Mouse (Mus musculus) thymus, postnatal 25 days (tissue): Measurements from ENCODE around the gene Rhobtb3.
"Not testable (repeated sequence)": the region's sequence is repeated elsewhere in the genome, so short reads cannot be mapped to it uniquely, and the experiment has no call there.

Experiments used
- DNase-seq: peaks from one replicate; pipeline ENCODE4 v3.0.0; 2022

The Rhobtb3 gene

DNA sequence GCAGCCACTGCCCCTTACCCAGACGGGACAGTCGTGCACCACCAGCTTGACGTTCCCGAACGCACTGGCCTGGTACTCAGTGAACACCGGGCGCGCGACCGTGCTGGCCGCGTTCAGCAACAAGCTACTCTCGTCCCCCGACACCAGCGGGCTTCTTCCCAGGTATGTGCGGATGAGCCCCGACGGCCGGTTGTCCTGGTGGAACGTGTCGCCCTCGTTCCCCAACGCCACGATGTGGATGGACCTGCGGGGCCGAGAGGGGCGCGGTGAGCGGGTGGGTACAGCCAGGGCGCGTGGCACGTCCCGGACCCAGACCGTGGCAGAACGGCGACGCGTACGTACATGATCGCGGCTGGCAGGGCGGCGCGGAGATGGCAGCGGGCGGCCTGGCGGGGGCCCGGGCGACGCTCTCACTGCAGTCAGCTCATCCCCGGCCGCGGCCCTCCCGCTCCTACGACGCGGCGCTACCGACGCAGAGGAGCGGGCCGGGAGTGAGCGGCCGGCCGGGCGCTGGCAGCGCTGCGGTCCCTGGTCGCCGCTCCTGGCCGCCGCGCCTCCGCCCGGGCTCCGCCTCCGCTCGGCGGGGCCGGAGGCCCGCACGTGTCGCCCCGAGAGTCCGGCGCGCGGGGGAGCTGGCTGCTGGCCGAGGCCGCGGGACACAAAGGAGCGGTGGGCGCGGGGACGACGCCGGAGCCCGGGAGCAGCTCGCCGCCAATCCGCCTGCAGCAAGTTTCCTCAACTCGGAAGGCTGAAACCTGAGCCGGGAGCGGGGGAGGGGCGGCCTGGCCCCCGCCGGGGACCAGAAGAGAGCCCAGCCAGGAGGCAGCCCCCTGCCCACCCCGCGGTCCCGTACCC, at the start of gene Rhobtb3:
Gene Rhobtb3, minus strand, starts transcription at position 737 of the 855 bp plus-strand sequence.
- peak; percentile 37 for DNase-seq

DNA sequence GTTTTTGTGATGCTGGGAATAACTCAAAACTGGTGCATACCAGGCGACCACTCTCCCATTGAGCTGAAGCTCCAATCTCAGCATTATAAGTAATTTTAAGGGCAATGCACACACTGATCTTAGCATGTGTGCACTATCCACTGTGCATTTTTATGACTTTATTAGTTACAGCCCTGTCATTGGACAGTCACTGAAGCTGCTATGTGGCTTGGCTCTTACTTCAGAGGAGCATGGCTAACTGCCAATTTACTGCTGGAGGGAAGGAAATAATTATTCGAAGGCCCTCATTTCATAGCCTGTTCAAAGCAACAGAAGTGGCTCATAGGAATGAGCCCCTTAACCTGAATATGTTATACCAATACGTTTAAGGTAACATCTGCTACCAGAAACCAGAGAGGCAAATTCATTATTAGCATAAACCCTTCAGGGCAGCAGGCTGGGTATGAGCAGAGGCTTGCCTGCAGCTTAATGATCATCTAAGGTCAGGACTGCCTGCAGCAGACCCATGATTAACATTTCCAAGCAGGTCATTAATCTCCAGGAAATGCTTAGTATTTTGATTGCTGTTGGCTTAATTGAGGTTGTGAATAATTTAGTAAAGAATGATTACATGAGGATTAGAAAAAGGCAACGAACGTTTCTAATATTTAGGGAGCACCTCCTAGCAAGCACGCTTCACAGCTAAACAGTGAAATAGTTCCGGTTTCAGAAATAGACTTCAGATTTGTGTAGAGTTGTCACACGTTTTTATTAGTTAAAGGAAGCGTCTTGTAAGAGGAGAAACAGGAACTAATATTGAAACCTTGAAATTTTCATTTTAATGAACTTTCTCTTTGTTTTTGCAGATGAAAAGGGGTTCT, 48.7 kb upstream of the Rhobtb3 start:
- no peak for DNase-seq

DNA sequence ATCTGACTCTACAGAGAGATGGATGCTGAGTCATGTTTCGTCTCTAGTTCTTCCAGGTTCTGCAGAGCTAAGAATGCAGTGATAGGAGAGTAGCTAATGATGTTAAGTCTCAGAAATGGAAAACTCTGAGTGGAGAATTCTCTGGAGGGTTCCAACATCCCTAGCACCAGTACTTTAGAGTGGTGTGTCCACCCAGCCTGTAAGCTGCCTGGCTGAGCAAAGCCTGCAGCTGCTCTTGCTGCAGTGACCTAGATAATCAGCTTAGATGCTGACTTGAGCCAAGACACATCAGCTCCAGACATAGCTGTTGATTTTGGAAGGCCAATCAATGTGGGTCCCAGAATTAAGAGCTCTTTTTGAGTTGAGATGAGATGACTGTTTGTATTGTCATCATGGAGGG, 44.4 kb upstream of the Rhobtb3 start:
- DNase-seq = no peak

DNA sequence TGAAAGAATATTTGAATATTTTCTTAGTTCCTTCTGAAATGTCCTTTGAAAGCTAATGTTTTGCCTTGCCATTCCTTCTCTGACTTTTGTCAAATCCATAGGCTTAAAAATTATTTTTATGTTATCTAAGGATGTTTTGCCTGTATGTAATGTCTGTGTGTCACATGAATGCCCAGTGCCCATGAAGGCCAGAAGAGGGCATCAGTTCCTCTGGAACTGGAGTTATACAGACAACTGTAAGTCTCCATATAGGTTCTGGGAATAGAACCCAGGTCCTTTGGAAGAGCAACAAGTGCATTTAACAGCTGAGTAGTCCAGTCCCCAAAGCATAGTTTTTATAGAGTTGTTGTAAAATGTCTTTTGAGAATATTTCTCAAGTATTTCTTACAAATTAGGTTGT, 38.2 kb upstream of the Rhobtb3 start:
- DNase-seq = peak; percentile 22

DNA sequence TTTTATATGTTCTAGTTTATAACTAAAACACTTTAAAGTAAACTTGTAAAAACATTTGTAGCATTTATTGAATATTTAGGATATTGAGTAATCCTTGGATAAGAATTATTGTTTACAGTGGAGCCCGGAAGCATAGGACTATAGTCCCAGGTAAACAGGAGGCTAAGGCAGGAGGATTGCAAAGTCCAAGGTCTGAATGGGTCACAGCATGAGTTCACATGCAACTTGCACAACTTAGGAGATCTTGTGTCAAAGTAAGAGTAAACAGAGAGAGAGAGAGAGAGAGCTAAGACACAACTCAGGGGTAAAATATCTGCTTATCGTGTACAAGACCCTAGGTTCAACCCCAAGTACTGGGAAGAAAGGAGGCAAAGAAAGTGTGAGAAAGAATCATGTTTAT, 32.9 kb upstream of the Rhobtb3 start:
- no peak for DNase-seq

DNA sequence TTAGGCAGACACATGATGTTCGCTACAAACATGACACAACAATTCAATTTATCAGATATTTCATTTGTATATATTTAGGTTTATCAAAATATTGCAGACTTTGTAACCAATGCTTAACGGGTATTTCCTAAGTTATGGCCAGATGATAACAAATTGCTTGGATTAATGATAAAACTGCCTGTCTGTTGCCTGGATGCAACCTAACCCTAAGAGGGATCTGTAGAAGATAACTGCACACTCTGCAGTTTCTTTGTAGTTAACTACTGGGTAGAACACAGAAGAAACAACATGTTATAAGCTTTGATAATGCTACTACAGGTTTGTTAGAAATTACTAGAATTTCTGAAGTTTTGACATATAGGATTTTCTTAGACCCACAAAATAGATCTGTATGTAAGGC, 32.5 kb upstream of the Rhobtb3 start:
- no peak for DNase-seq

DNA sequence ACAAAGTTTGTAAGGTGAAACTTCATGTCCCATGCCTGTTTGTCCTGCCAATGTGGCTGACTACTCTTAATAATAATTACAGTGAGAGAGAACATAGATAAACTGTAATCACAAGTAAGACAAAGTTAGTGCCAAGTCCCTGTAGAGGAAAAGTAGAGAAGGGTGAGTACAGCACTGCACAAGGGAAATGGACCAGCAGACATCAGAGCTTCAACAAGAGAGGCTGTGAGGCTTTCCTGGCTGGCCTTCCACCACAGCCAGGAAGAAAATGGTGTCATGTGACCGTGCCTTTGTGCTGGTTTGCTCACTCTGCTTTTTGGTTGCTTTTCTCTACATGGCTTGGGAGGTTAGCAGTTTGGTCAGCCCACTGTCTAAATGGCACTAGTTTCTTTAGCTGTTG, 31.9 kb upstream of the Rhobtb3 start:
- DNase-seq = no peak

DNA sequence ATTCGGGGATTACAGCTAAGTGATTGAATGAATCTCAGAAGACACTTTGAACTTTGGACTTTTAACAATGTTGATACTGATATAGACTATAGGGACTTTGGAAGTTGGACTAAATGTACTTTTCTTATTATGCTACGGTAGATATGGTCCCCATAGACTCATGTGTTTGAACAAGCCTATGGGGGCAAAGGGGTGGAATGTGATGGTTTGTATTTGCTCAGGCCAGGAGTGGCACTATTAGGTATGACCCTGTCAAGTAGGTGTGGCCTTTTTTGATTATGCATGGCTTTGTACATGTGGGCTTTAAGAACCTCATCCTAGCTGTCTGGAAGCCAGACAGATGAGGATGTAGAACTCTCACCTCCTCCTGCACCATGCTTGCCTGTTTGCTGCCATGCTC, 30.8 kb upstream of the Rhobtb3 start:
- DNase-seq = no peak

DNA sequence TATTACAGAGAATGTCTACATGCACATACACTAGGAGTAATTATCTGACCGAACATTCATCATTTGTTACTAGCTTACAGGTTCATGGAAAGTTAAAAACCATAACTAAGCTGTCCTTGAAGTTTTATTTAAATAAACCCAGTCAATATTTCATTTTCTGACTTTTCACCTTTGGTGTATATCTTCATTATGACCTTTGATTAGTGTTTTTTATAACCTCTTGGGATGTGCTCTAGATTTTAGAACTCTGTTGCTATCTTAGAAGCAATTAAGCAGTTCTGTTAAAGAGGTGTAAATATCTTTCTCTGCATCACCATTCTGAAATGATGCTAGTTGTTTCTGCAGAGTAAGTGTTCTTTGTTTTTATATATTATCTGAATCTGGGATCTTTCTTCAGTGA, 23.1 kb upstream of the Rhobtb3 start, which contains the start of gene Spata9:
Gene Spata9, plus strand, starts transcription at position 301 of the 400 bp plus-strand sequence.
- DNase-seq = no peak

DNA sequence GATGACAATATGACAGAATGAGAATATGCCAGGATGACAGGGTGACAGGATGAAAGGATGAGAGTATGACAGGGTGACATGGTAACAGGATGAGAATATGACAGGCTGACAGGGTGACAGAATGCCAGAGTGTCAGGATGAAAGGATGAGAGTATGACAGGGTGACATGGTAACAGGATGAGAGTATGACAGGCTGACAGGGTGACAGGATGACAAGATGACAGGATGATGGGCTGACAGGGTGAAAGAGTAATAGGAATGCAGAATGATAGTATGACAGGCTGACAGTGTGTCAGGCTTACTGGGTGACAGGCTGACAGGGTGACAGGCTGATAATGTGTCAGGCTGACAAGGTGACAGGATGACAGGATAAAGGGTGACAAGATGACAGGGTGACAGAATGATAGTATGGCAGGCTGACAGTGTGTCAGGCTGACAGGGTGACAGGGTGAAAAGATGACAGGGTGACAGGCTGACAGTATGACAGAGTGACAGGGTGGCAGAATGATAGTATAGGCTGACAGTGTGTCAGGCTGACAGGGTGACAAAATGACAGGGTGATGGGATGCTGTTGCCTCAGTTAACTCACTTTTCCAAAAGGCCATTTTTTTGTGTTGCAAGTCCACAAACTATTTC, 11.8 kb upstream of the Rhobtb3 start:
- DNase-seq = no peak

DNA sequence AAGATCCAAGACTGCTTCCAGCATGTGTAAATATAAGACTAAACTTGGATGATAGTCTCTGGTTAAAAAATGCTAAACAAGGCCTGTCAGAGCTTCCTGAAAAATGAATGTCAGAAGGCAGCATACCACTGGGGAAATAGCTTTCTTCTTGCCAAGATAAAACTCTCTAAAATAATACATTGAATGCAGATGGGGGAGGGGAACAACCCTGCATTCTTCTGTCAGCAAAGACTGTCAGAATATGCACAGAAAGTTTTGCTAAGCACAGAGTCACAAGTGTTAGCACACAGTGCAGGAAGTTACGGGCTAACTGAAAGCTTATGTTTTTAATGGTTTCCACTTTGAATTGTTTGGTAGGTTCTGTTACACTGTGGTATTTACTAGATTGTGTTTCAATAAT, 6.6 kb upstream of the Rhobtb3 start:
- DNase-seq = no peak

DNA sequence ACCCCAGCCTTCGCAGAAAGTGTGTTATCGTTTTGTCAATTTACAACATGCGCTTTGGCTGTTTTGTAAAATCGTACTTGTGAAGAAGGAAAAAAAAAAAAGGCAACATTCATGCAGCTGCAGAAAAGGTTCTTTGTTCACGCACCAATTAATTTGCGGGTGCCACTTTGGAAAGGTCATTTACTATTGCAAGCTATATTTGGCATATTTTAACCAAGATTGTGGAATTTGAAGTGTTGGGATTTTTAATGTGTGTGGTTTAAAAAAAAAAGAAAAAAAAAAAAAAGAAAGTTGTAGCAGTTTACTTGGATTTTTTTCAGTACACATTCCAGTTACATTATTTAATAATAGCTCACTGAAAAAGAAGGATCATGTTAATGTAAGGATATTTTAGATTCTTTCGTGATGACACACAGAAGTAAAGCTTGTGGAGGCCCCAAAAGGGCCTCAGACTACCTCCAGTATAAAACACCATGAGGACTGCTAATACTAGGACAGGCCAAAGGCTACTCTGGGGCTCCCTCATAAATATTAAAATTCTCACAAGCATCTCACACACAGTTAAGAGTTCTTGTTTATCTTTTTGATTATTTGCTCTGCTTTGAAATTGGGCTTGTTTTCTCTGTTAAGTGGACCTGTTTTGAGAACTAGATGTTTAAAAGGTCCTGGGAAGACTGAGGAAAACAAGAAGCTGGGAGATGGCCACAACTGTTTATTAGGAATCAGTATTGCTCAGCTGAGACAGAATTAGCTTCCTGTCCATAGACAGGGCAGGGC, 507 bp upstream of the Rhobtb3 start:
- DNase-seq = no peak

DNA sequence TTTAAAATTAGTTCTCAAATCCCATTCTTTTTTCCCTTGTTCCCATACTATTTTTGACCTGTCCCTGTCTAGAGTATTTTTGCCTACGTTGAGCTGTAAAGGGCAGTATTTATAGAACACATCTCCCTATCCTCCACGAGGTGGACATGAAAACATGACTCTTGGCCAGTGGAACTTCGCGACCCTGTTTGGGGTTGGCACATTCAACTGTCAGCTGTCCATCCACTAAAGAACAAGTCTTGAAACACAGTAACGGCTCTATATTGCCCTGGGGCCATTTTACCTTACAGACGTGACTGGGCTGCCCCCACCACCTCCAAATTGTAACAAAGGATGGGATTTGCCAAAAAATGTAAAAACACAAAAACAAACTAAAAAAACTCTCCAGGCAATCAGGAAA, 994 bp downstream of the Rhobtb3 start:
- DNase-seq = no peak

DNA sequence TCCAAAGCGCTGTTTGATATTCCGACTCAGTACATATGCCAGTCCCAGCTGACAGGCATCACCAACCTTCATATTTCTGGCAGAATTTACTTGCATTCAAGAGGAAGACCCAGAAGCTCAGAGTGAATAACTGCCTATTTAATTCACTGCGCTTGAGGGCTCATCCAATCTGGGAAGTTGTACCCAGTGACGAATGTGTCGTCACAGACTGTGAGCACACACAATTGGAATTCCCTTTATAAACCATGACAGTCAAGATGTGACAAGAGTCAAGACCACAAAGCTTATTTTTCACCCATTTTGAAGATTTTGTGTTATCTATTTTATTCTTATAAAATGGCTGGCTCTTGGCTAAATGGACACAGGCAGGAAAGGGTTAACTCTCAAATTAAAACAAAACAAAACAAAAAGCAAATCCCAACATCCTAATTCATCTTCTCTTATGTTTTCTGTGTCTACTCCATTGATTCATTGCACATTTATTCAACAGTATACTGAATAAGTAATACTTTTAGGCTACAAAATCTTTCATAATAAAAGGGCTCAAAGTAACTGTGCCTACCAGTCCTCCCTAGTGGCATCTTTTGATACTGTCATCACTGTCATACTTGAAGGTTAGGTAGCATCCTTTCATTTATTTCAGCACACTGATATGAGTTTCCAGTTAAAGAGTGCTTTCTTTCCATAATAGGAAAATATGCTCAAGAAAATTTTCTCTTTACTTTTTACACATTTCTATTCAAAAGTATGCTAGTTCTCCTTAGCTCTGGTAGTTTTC, 2.0 kb downstream of the Rhobtb3 start:
- no peak for DNase-seq

DNA sequence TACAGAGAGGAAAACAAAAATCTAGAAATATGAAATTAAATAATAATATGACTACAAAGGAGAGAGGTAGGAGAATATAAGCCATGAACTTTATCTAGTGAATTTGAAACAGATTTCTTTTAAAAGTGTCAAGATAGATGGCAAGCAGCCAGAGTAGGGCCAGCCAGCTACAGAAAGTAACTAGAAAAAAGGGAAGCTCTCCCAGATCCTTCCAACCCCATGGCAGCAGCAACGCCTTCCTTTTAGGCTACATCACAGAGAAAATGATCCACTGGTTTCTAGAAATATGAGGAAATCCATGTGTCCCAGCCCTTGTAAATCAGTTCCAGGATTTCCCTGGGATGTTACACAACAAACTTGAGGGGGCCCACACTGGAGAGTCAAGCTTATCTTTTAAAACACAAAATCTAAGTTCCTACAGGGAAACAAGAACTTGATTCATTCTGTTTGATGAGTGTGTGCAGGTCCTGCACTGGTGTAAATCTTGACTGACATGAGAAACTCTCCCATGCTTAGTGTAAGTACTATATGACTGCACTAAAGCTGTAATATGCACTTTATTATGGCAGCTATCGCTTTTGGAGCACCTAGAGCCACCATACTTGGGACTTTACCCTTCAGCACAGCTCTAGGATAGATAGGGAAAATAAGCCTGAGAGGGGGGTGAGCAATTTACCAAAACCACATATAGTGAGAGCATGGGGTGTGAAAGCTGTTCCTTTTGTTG, 2.8 kb downstream of the Rhobtb3 start:
- DNase-seq = no peak

DNA sequence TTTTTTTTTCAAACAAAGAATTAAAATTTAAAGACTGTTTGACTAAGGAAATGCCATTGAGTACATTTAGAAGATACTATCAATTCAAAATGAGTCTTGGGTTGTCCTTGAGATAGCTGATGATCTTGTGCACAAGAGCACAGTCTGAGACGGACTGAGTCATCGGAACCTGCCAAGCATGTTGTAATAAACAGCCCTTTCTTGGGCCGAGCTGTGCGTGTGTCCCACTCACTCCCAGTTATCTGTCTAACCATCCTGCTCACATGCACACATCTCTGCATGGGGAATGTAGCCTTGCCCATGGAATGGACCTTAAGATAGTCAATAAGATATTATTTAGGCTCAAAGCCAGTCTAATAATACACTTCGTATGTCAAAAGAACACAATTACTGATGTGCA, 4.9 kb downstream of the Rhobtb3 start:
- DNase-seq = no peak

DNA sequence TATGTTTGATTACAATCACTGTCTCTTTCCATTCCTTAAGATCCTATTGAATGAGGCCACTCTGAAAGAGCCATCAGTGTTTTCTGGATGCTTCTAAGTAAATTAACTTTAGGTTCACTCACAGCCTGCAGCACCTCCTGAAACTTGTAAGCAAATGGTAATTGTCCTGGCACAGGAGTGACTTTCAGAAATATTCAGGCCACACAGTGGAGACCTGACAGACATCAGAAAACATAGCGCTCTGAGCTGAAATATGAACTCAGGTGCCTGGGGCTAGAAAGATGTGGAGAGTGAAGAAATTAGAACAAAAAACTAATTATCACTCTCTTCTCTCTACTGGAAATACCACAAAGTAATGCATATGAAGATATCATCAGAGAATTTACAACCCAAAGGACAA, 10.4 kb downstream of the Rhobtb3 start:
- no peak for DNase-seq

DNA sequence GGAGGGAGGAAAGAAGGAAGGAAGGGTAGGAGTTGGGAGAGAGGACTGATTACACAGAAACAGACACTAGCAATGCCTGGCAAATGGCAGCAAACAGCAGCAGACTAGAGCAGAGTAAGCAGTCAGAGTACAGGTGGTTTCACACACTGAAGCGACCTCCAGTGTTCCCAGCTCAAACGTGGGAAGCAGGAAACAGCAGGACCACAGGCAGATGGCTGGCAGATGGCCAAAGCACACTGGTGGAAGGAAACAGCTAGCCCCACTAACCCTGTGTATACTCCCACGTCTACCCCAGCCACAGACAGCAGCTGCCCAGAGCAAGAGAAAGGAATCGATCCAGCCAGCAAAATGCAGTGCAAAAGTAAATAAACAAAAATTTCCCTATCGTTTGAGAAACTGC, 12.7 kb downstream of the Rhobtb3 start:
- DNase-seq = no peak

DNA sequence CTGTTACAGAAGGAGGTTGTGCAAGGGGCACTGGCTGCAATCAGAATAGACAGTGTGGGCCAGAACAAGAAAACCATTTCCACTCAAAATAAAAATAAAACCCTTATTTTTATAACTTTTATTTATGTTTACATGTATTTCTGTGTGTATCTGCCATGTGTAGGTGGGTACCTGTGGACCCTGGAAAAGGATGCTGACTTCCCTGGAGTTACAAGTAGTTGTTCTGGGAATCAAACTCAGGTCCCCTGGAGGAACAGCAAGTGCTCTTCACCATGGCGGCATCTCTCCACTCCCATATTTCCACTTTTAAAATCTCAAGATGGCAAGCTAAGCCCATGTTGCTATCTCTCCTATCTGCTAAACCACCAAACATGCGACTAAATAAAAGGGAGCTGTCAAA, 13.1 kb downstream of the Rhobtb3 start:
- no peak for DNase-seq

DNA sequence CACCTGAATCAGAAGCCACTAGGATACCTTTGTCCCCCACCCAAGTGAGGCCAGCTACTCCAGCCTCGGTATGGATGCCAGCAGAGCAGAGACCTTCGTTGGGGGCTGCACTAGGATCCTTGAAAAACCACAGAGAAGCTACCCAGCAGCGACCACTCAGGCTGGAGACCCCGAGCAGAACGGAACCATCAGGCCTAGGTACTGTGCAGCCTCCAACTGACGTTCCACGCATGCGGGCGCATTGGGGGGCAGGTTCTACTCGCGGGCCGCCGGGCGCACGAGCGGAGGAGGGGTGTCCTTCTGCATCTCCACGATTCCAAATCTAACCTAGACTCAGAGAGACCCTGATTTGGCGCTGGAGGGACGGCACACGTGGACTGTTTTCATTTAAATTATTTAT, 13.7 kb downstream of the Rhobtb3 start:
- no peak for DNase-seq

DNA sequence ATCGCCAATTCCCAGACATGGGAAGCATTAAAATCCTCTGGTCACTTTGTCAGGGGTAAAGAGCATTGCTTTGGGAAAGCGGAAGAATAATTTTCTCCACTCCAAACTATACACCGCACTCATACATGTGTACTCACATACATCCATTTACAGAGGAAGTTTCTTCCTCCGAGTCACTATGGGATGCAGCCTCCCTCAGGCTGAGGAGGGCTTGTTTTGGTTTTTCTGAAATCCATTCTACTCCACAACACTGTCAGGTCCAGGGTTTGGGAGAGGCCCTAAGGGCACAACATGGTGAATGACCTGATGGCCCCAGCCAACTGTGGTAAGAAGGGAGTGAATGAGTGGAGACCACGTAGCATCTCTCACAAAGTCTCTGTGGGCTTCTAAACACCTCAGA, 14.7 kb downstream of the Rhobtb3 start:
- not testable (repeated sequence) for DNase-seq
